Mouse (Mus musculus) kidney, postnatal 0 days (tissue): ENCODE data around the gene Slc8a2. TPM values are rescaled to one million over a fixed set of nuclear protein-coding genes. Genes with fewer than 3 reads are reported as not detected.
A peak's percentile ranks its signal among the peaks of the same experiment; 100 is the strongest.

Experiments
- ATAC-seq: fragments of 200-750 bp; cut with Nextera tagmentation; replicated peaks from 2 replicates; pipeline ENCODE4 v1.8.0; 2017; ENCODE audit warnings: low read depth, moderate number of reproducible peaks, moderate TSS enrichment, moderate library complexity; ENCODE audit not compliant: low FRiP score
- DNase-seq: peaks from one replicate; pipeline ENCODE4 v3.0.0-alpha.2; 2016; ENCODE audit warnings: low spot score
- H3K27ac ChIP-seq: fragments of 300-500 bp; sonication (generic); 2 replicates; pipeline ENCODE4 v1.5.1; 2014; ENCODE audit warnings: mild to moderate bottlenecking
- H3K27me3 ChIP-seq: fragments of 300-500 bp; sonication (generic); 2 replicates; pipeline ENCODE4 v1.6.1; 2014; ENCODE audit warnings: low read length, mixed read lengths; ENCODE audit not compliant: insufficient read depth
- H3K36me3 ChIP-seq: fragments of 300-500 bp; sonication (generic); 2 replicates; pipeline ENCODE4 v1.6.1; 2014; ENCODE audit warnings: low read length, mixed read lengths; ENCODE audit not compliant: insufficient read depth
- H3K4me1 ChIP-seq: fragments of 300-500 bp; sonication (generic); replicated peaks from 2 replicates; pipeline ENCODE4 v1.6.1; 2014; ENCODE audit warnings: antibody characterized with exemption, low read length, mixed read lengths; ENCODE audit not compliant: insufficient read depth
- H3K4me2 ChIP-seq: fragments of 300-500 bp; sonication (generic); 2 replicates; pipeline ENCODE4 v1.6.1; 2014; ENCODE audit warnings: mild to moderate bottlenecking, low read length, moderate library complexity, mixed read lengths
- H3K4me3 ChIP-seq: fragments of 300-500 bp; sonication (generic); replicated peaks from 2 replicates; pipeline ENCODE4 v1.5.1; 2014; ENCODE audit warnings: low read depth, low read length
- H3K9ac ChIP-seq: fragments of 300-500 bp; sonication (generic); 2 replicates; pipeline ENCODE4 v1.6.1; 2014; ENCODE audit warnings: low read depth, low read length
- H3K9me3 ChIP-seq: fragments of 300-500 bp; sonication (generic); replicated peaks from 2 replicates; pipeline ENCODE4 v1.6.1; 2016; ENCODE audit warnings: low read length, inconsistent platforms, mixed read lengths
- CTCF ChIP-seq: IDR thresholded peaks from 2 replicates; pipeline ENCODE4 v1.5.1; 2016; ENCODE audit warnings: antibody characterized with exemption, low read depth, mild to moderate bottlenecking, moderate library complexity
- WGBS: fragments of 180-500 bp; shearing (Covaris S2); extraction: QIAGEN DNeasy Blood & Tissue Kit; methylation state at CpG from one replicate; pipeline ENCODE4 v1.1.7; 2014; 5-methylcytosine and 5-hydroxymethylcytosine counted together
- polyA plus RNA-seq: library from polyadenylated mRNA; unstranded; fragments of >200 nt; fragmentation: Nextera tagmentation; extraction: Ambion mirVana; gene quantifications from 2 replicates; pipeline ENCODE4 v1.2.1, GENCODE M21; 2015

Gene Slc8a2
- polyA plus RNA-seq, 1 experiment from 2014 or later = 0.07 TPM

GRCm38 (mm10) chr7:16119569-16120261 is 9.9 kb upstream of the Slc8a2 start, which contains the start of gene Kptn:
Gene Kptn, plus strand, starts transcription at chr7:16119895.
- Histone ChIP-seq H3K4me2 (peak within 1 kb of the TSS; percentile 56), H3K4me3 (peak within 1 kb of the TSS; percentile 84), H3K27ac (peak within 1 kb of the TSS; percentile 81), H3K36me3 (peaks cover 20% of the 10 kb centered on the region), H3K4me1 (0 out of 2 replicates have a peak, but pooled peaks cover 4% of the 10 kb centered on the region), H3K9me3 (no peaks in the 10 kb centered on the region), H3K27me3 (no peaks in the 10 kb centered on the region), H3K9ac (peak within 1 kb of the TSS; percentile 72)
- peak; percentile 91 for ATAC-seq
- TF ChIP-seq CTCF = peak; percentile 91
- DNase-seq = peak; percentile 94
- WGBS = under 1% methylated on average over 33 of the region's 33 CpGs

- Histone ChIP-seq H3K4me3 (peak overlapping the region; percentile 84), H3K36me3 (peaks cover 22% of the 10 kb centered on the region), H3K9me3 (no peaks in the 10 kb centered on the region), H3K27ac (no peak overlapping the region), H3K9ac (peak overlapping the region; percentile 72; the same call in 1 of the 2 replicates), H3K27me3 (no peaks in the 10 kb centered on the region), H3K4me1 (0 out of 2 replicates have a peak, but pooled peaks cover 4% of the 10 kb centered on the region), H3K4me2 (peak overlapping the region; percentile 56)
- ATAC-seq = peak; percentile 37; the same call in 1 of the 2 replicates
- TF ChIP-seq CTCF = no peak
- WGBS = 44% methylated on average over 9 of the region's 9 CpGs
- DNase-seq = no peak
Measured at GRCm38 (mm10) chr7:16120262-16120600, 9.4 kb upstream of the Slc8a2 start.

- 79% methylated on average over 9 of the region's 9 CpGs for WGBS
Measured at GRCm38 (mm10) chr7:16125829-16126228, 3.8 kb upstream of the Slc8a2 start.

GRCm38 (mm10) chr7:16128344-16128743 is 1.3 kb upstream of the Slc8a2 start:
- ATAC-seq = no peak
- Histone ChIP-seq H3K4me2 (no peak overlapping the region), H3K9me3 (no peaks in the 10 kb centered on the region), H3K4me3 (no peak overlapping the region), H3K27me3 (no peaks in the 10 kb centered on the region), H3K9ac (no peak overlapping the region), H3K4me1 (peaks cover 9% of the 10 kb centered on the region; the same call in 1 of the 2 replicates), H3K27ac (no peak overlapping the region), H3K36me3 (peaks cover 6% of the 10 kb centered on the region; the same call in 1 of the 2 replicates)
- no peak for DNase-seq
- 82% methylated on average over 6 of the region's 6 CpGs for WGBS
- TF ChIP-seq CTCF = no peak

More at GRCm38 (mm10) chr7:16125829-16126228, 3.8 kb upstream of the Slc8a2 start:
- H3K4me1 ChIP-seq = peaks cover 9% of the 10 kb centered on the region; the same call in 1 of the 2 replicates
- no peaks in the 10 kb centered on the region for H3K27me3 ChIP-seq
- TF ChIP-seq CTCF = no peak
- no peak overlapping the region for H3K4me2 ChIP-seq
- no peaks in the 10 kb centered on the region for H3K9me3 ChIP-seq
- H3K36me3 ChIP-seq = peaks cover 6% of the 10 kb centered on the region; the same call in 1 of the 2 replicates
- H3K4me3 ChIP-seq = no peak overlapping the region
- no peak for DNase-seq
- H3K9ac ChIP-seq = no peak overlapping the region
- ATAC-seq = no peak
- H3K27ac ChIP-seq = no peak overlapping the region

GRCm38 (mm10) chr7:16128899-16129298 is 727 bp upstream of the Slc8a2 start:
- peaks cover 9% of the 10 kb centered on the region; the same call in 1 of the 2 replicates for H3K4me1 ChIP-seq
- peak overlapping the region; percentile 83 for H3K4me2 ChIP-seq
- 66% methylated on average over 5 of the region's 5 CpGs for WGBS
- peaks cover 6% of the 10 kb centered on the region; the same call in 1 of the 2 replicates for H3K36me3 ChIP-seq
- no peaks in the 10 kb centered on the region for H3K9me3 ChIP-seq
- ATAC-seq (no peak), DNase-seq (no peak)
- no peak overlapping the region for H3K4me3 ChIP-seq
- no peaks in the 10 kb centered on the region for H3K27me3 ChIP-seq
- no peak overlapping the region for H3K27ac ChIP-seq
- no peak overlapping the region for H3K9ac ChIP-seq
- TF ChIP-seq CTCF = no peak

GRCm38 (mm10) chr7:16129846-16130691 is 443 bp downstream of the Slc8a2 start:
- DNase-seq = peak; percentile 87
- no peaks in the 10 kb centered on the region for H3K27me3 ChIP-seq
- no peak for TF ChIP-seq CTCF
- peak; percentile 72 for ATAC-seq
- peak overlapping the region; percentile 83 for H3K4me2 ChIP-seq
- H3K36me3 ChIP-seq = peaks cover 1% of the 10 kb centered on the region; the same call in 1 of the 2 replicates
- H3K4me3 ChIP-seq = peak overlapping the region; percentile 45
- no peak overlapping the region; the same call in 1 of the 2 replicates for H3K27ac ChIP-seq
- H3K9me3 ChIP-seq = no peaks in the 10 kb centered on the region
- WGBS = 1% methylated on average over 33 of the region's 38 CpGs
- peak overlapping the region; percentile 57 for H3K9ac ChIP-seq
- H3K4me1 ChIP-seq = peaks cover 9% of the 10 kb centered on the region; the same call in 1 of the 2 replicates
